Mouse (Mus musculus) heart, embryonic 14.5 days (tissue): ENCODE measurements around the gene Lpar3. TPM values are rescaled to one million over a fixed set of nuclear protein-coding genes. Genes with fewer than 3 reads are reported as not detected.

ENCODE experiments used
- ATAC-seq: fragments of 200-750 bp; cut with Nextera tagmentation; 2 replicates; pipeline ENCODE4 v1.8.0; 2017; ENCODE audit warnings: low read depth, moderate TSS enrichment; ENCODE audit not compliant: insufficient number of reproducible peaks, insufficient read depth, low FRiP score
- H3K27ac ChIP-seq, 2 experiments: fragments of 200-500 bp in 1 of 2; fragments of 300-500 bp in 1 of 2; sonication (generic) in 1 of 2; replicated peaks in 1 of 2; 2 replicates each; pipeline ENCODE4 v1.5.1; 2012 to 2014; ENCODE audit warnings: low read depth in 2 of 2, low read length in 2 of 2, control low read depth in 1 of 2, mild to moderate bottlenecking in 1 of 2, mixed read lengths in 1 of 2; ENCODE audit not compliant: control insufficient read depth in 1 of 2, insufficient read depth in 1 of 2
- H3K27me3 ChIP-seq: fragments of 300-500 bp; sonication (generic); 2 replicates; pipeline ENCODE4 v1.6.1; 2014; ENCODE audit warnings: mild to moderate bottlenecking, low read length, control low read depth; ENCODE audit not compliant: control insufficient read depth, insufficient read depth
- H3K36me3 ChIP-seq: fragments of 300-500 bp; sonication (generic); 2 replicates; pipeline ENCODE4 v1.6.1; 2014; ENCODE audit warnings: mild to moderate bottlenecking, control low read depth, low read length, mixed read lengths; ENCODE audit not compliant: control insufficient read depth, insufficient read depth
- H3K4me1 ChIP-seq, 2 experiments: fragments of 200-500 bp in 1 of 2; fragments of 300-500 bp in 1 of 2; sonication (generic) in 1 of 2; 2 replicates each; pipeline ENCODE4 v1.6.1; 2012 to 2014; ENCODE audit warnings: low read length in 2 of 2, control low read depth in 1 of 2, mixed read lengths in 1 of 2; ENCODE audit not compliant: control insufficient read depth in 2 of 2, insufficient read depth in 2 of 2
- H3K4me2 ChIP-seq: fragments of 300-500 bp; sonication (generic); 2 replicates; pipeline ENCODE4 v1.6.1; 2014; ENCODE audit warnings: mild to moderate bottlenecking, low read length
- H3K4me3 ChIP-seq, 2 experiments: fragments of 200-500 bp in 1 of 2; fragments of 300-500 bp in 1 of 2; sonication (generic) in 1 of 2; 2 replicates each; pipeline ENCODE4 v1.5.1; 2012 to 2014; ENCODE audit warnings: low read length in 2 of 2, mild to moderate bottlenecking in 2 of 2, control low read depth in 1 of 2, low read depth in 1 of 2, moderate library complexity in 1 of 2; ENCODE audit not compliant: control insufficient read depth in 1 of 2, insufficient read depth in 1 of 2
- H3K9ac ChIP-seq: fragments of 300-500 bp; sonication (generic); 2 replicates; pipeline ENCODE4 v1.6.1; 2014; ENCODE audit warnings: mild to moderate bottlenecking, low read length
- H3K9me3 ChIP-seq: fragments of 300-500 bp; sonication (generic); 2 replicates; pipeline ENCODE4 v1.6.1; 2016; ENCODE audit warnings: low read length, control low read depth; ENCODE audit not compliant: control insufficient read depth
- WGBS: fragments of 180-500 bp; shearing (Covaris S2); extraction: QIAGEN DNeasy Blood & Tissue Kit; methylation state at CpG from one replicate; pipeline ENCODE4 v1.1.7; 2014; 5-methylcytosine and 5-hydroxymethylcytosine counted together
- polyA plus RNA-seq: library from polyadenylated mRNA; unstranded; fragments of >200 nt; fragmentation: Nextera tagmentation; extraction: Ambion mirVana; gene quantifications from 2 replicates; pipeline ENCODE4 v1.2.1, GENCODE M21; 2014

Lpar3 gene
- polyA plus RNA-seq, 1 experiment from 2014 or later = 46.3 TPM

- no peaks in the 10 kb centered on the region for H3K9me3 ChIP-seq
- H3K9ac ChIP-seq = no peak overlapping the region
- no peaks in the 10 kb centered on the region for H3K36me3 ChIP-seq
- no peaks in the 10 kb centered on the region for H3K27me3 ChIP-seq
- ATAC-seq = no peak
- 89% methylated on average over 4 of the region's 4 CpGs for WGBS
- H3K27ac ChIP-seq = no peak overlapping the region
- peaks cover 6 to 15% of the 10 kb centered on the region in 2 experiments for H3K4me1 ChIP-seq
- no peak overlapping the region for H3K4me3 ChIP-seq
- H3K4me2 ChIP-seq = no peak overlapping the region
Observed at GRCm38 (mm10) chr3:146211141-146211747, 9.5 kb upstream of the Lpar3 start.

GRCm38 (mm10) chr3:146211964-146212363 is 8.8 kb upstream of the Lpar3 start:
- H3K4me3 ChIP-seq = no peak overlapping the region
- no peak overlapping the region for H3K4me2 ChIP-seq
- H3K36me3 ChIP-seq = no peaks in the 10 kb centered on the region
- WGBS = 75% methylated on average over 2 of the region's 2 CpGs
- H3K9ac ChIP-seq = no peak overlapping the region
- H3K27me3 ChIP-seq = no peaks in the 10 kb centered on the region
- no peak for ATAC-seq
- H3K4me1 ChIP-seq = peaks cover 6 to 15% of the 10 kb centered on the region in 2 experiments
- no peaks in the 10 kb centered on the region for H3K9me3 ChIP-seq
- H3K27ac ChIP-seq = no peak overlapping the region

- H3K9ac ChIP-seq = no peak overlapping the region
- H3K4me1 ChIP-seq = peaks cover 4 to 6% of the 10 kb centered on the region in 2 experiments; a peak in 2 of 4 replicates
- no peaks in the 10 kb centered on the region for H3K27me3 ChIP-seq
- no peak for ATAC-seq
- no peaks in the 10 kb centered on the region for H3K36me3 ChIP-seq
- no peaks in the 10 kb centered on the region for H3K9me3 ChIP-seq
- H3K4me3 ChIP-seq = no peak overlapping the region
- H3K27ac ChIP-seq = no peak overlapping the region
- 0 out of 2 replicates have a peak overlapping the region, but pooled peaks have one; percentile 2 for H3K4me2 ChIP-seq
- WGBS = 66% methylated on average over 5 of the region's 5 CpGs
Observed at GRCm38 (mm10) chr3:146213336-146213735, 7.4 kb upstream of the Lpar3 start.

- no peak overlapping the region for H3K4me3 ChIP-seq
- no peak overlapping the region for H3K4me2 ChIP-seq
- H3K9ac ChIP-seq = no peak overlapping the region
- 90% methylated on average over 3 of the region's 3 CpGs for WGBS
- no peaks in the 10 kb centered on the region for H3K27me3 ChIP-seq
- ATAC-seq = no peak
- no peak overlapping the region for H3K27ac ChIP-seq
- H3K36me3 ChIP-seq = no peaks in the 10 kb centered on the region
- H3K9me3 ChIP-seq = no peaks in the 10 kb centered on the region
- H3K4me1 ChIP-seq = peaks cover 4 to 9% of the 10 kb centered on the region in 2 experiments; a peak in 2 of 4 replicates
Observed at GRCm38 (mm10) chr3:146216561-146216960, 4.2 kb upstream of the Lpar3 start.

- Histone ChIP-seq H3K27ac (no peak overlapping the region; a peak in 1 of 4 replicates), H3K4me3 (no peak overlapping the region), H3K4me2 (peak overlapping the region; percentile 64), H3K4me1 (peaks cover 20 to 47% of the 10 kb centered on the region in 2 experiments), H3K27me3 (no peaks in the 10 kb centered on the region), H3K36me3 (peaks cover 10% of the 10 kb centered on the region), H3K9ac (0 out of 2 replicates have a peak overlapping the region, but pooled peaks have one; percentile 11), H3K9me3 (no peaks in the 10 kb centered on the region)
- 41% methylated on average over 4 of the region's 4 CpGs for WGBS
- no peak for ATAC-seq
Observed at GRCm38 (mm10) chr3:146224271-146224670, 3.5 kb downstream of the Lpar3 start.

GRCm38 (mm10) chr3:146225061-146225761 is 4.4 kb downstream of the Lpar3 start:
- no peak for ATAC-seq
- H3K27ac ChIP-seq = peak overlapping the region in 1 of 2 experiments; percentile 9; a peak in 1 of 4 replicates
- no peaks in the 10 kb centered on the region for H3K9me3 ChIP-seq
- no peak overlapping the region for H3K9ac ChIP-seq
- WGBS = 65% methylated on average over 7 of the region's 7 CpGs
- peak overlapping the region; percentile 64; the same call in 1 of the 2 replicates for H3K4me2 ChIP-seq
- H3K4me1 ChIP-seq = peaks cover 27 to 55% of the 10 kb centered on the region in 2 experiments
- peaks cover 10% of the 10 kb centered on the region for H3K36me3 ChIP-seq
- H3K27me3 ChIP-seq = no peaks in the 10 kb centered on the region
- no peak overlapping the region for H3K4me3 ChIP-seq

- Histone ChIP-seq H3K4me3 (no peak overlapping the region), H3K27ac (no peak overlapping the region), H3K36me3 (peaks cover 10% of the 10 kb centered on the region), H3K27me3 (no peaks in the 10 kb centered on the region), H3K9ac (no peak overlapping the region), H3K4me1 (peaks cover 31 to 70% of the 10 kb centered on the region in 2 experiments), H3K9me3 (no peaks in the 10 kb centered on the region), H3K4me2 (no peak overlapping the region)
- no peak for ATAC-seq
- 38% methylated on average over 3 of the region's 3 CpGs for WGBS
Observed at GRCm38 (mm10) chr3:146227427-146227826, 6.7 kb downstream of the Lpar3 start.
